Mouse (Mus musculus) MEL (cell line): ENCODE results near the gene Serpina11.
"Not testable (repeated sequence)": the region's sequence is repeated elsewhere in the genome, so short reads cannot be mapped to it uniquely, and the experiment has no call there.

Experiments
- CTCF ChIP-seq, 3 experiments: IDR thresholded peaks in 2 of 3; conservative IDR thresholded peaks in 1 of 3; 2 replicates each; pipeline ENCODE4 v1.5.1; 2011 to 2012; ENCODE audit warnings: low read length in 3 of 3, low read depth in 2 of 3, mild to moderate bottlenecking in 2 of 3, improper control_type of control experiment in 1 of 3, inconsistent platforms in 1 of 3, mixed read lengths in 1 of 3, moderate library complexity in 1 of 3; ENCODE audit not compliant: control insufficient read depth in 1 of 3, insufficient read depth in 1 of 3, poor library complexity in 1 of 3, severe bottlenecking in 1 of 3
- EP300 ChIP-seq, 2 experiments: IDR thresholded peaks; 2 replicates each; pipeline ENCODE4 v1.6.1; 2011; ENCODE audit warnings: improper control_type of control experiment in 2 of 2, low read length in 2 of 2, low read depth in 1 of 2, mild to moderate bottlenecking in 1 of 2
- GATA1 ChIP-seq: IDR thresholded peaks from 2 replicates; pipeline ENCODE4 v1.6.1; 2011; ENCODE audit warnings: low read depth, low read length, improper control_type of control experiment
- MAFK ChIP-seq: IDR thresholded peaks from 2 replicates; pipeline ENCODE4 v1.6.1; 2011; ENCODE audit warnings: low read depth, mild to moderate bottlenecking, low read length, improper control_type of control experiment, borderline replicate concordance
- MEF2A ChIP-seq: IDR thresholded peaks from 2 replicates; pipeline ENCODE4 v1.6.1; 2014; ENCODE audit warnings: low read depth, mild to moderate bottlenecking, inconsistent platforms, low read length, improper control_type of control experiment; ENCODE audit not compliant: poor library complexity, insufficient replicate concordance, severe bottlenecking; ENCODE audit errors: extremely low read depth
- MXI1 ChIP-seq: IDR thresholded peaks from 2 replicates; pipeline ENCODE4 v1.6.1; 2011; ENCODE audit warnings: mild to moderate bottlenecking, low read depth, low read length, improper control_type of control experiment
- MYC ChIP-seq: IDR thresholded peaks from 2 replicates; pipeline ENCODE4 v1.6.1; 2011; ENCODE audit warnings: low read depth, mild to moderate bottlenecking, low read length, improper control_type of control experiment, moderate library complexity
- POLR2A ChIP-seq, 2 experiments: IDR thresholded peaks; 2 replicates each; pipeline ENCODE4 v1.6.1; 2011 to 2012; ENCODE audit warnings: low read length in 2 of 2, mild to moderate bottlenecking in 2 of 2, control low read depth in 1 of 2, improper control_type of control experiment in 1 of 2, low read depth in 1 of 2, moderate library complexity in 1 of 2; ENCODE audit not compliant: control insufficient read depth in 1 of 2, insufficient read depth in 1 of 2, poor library complexity in 1 of 2
- POLR2AphosphoS2 ChIP-seq: IDR thresholded peaks from 2 replicates; pipeline ENCODE4 v1.6.1; 2011; ENCODE audit warnings: low read length, improper control_type of control experiment
- SIN3A ChIP-seq: IDR thresholded peaks from 2 replicates; pipeline ENCODE4 v1.6.1; 2012; ENCODE audit warnings: low read length, improper control_type of control experiment, inconsistent platforms
- UBTF ChIP-seq: IDR thresholded peaks from 2 replicates; pipeline ENCODE4 v1.6.1; 2012; ENCODE audit warnings: low read depth, mild to moderate bottlenecking, inconsistent platforms, low read length, improper control_type of control experiment, moderate library complexity, borderline replicate concordance; ENCODE audit not compliant: insufficient read depth
- ZNF384 ChIP-seq: IDR thresholded peaks from 2 replicates; pipeline ENCODE4 v1.6.1; 2012; ENCODE audit warnings: low read depth, mild to moderate bottlenecking, inconsistent platforms, low read length, improper control_type of control experiment

DNA sequence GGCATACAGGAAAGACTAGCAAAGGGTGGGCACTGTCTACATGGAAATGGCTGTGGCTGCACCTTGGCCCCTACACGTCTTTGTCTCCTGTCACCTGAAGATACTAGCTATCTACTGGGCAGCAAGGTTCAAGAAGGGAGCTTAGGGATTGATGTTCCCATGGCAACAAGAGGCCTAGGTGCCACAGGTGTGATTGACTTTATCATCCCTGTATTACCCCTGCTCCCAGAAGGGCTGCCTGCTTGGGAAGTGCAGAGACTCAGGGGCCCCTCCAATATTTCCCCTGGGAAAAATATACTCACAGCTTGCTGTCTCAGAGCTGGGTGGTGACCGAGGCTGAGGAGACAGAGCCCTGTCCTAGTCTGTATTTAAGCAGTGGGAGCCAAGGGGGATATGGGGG, 33.2 kb downstream of the Serpina11 start:
- not testable (repeated sequence) for TF ChIP-seq CTCF (IDR thresholded peaks at IDR 0.05 in 2 of 3, conservative IDR thresholded peaks at IDR 0.05 in 1 of 3; ENCODE audit: control insufficient read depth in 1 of 3, insufficient read depth in 1 of 3, low read depth in 2 of 3, low read length in 3 of 3, poor library complexity in 1 of 3, severe bottlenecking in 1 of 3); MEF2A; EP300 (IDR thresholded peaks at IDR 0.05; ENCODE audit: low read depth in 1 of 2, low read length in 2 of 2); UBTF; SIN3A; MAFK; POLR2AphosphoS2; MYC; POLR2A (IDR thresholded peaks at IDR 0.05; ENCODE audit: control insufficient read depth in 1 of 2, insufficient read depth in 1 of 2, low read depth in 1 of 2, low read length in 2 of 2, poor library complexity in 1 of 2); ZNF384; GATA1; MXI1
